Mouse (Mus musculus) midbrain, embryonic 16.5 days (tissue): ENCODE measurements at regions not wholly inside any gene's neighbourhood (a gene's known extent, or its start where the extent isn't known, plus 50 kb on each side); places are given as distances from the start of the nearest gene placed in this dataset.

Experiments used
- ATAC-seq: fragments of 200-750 bp; cut with Nextera tagmentation; 2 replicates; pipeline ENCODE4 v1.8.0; 2017; ENCODE audit warnings: moderate TSS enrichment
- H3K27ac ChIP-seq: fragments of 300-500 bp; sonication (generic); 2 replicates; pipeline ENCODE4 v1.5.1; 2014; ENCODE audit warnings: mild to moderate bottlenecking, low read length, mixed read lengths
- H3K27me3 ChIP-seq: fragments of 300-500 bp; sonication (generic); 2 replicates; pipeline ENCODE4 v1.6.1; 2014; ENCODE audit warnings: low read depth, low read length, mixed read lengths; ENCODE audit not compliant: control insufficient read depth, insufficient read depth
- H3K36me3 ChIP-seq: fragments of 300-500 bp; sonication (generic); 2 replicates; pipeline ENCODE4 v1.6.1; 2014; ENCODE audit warnings: mild to moderate bottlenecking, low read length, moderate library complexity, mixed read lengths; ENCODE audit not compliant: control insufficient read depth, insufficient read depth
- H3K4me1 ChIP-seq: fragments of 300-500 bp; sonication (generic); 2 replicates; pipeline ENCODE4 v1.6.1; 2014; ENCODE audit warnings: mild to moderate bottlenecking, low read length, mixed read lengths; ENCODE audit not compliant: control insufficient read depth, insufficient read depth
- H3K4me2 ChIP-seq: fragments of 300-500 bp; sonication (generic); 2 replicates; pipeline ENCODE4 v1.6.1; 2014; ENCODE audit warnings: mild to moderate bottlenecking, low read length, mixed read lengths
- H3K4me3 ChIP-seq: fragments of 300-500 bp; sonication (generic); 2 replicates; pipeline ENCODE4 v1.5.1; 2014; ENCODE audit warnings: low read depth, mild to moderate bottlenecking, low read length, moderate library complexity, mixed read lengths
- H3K9ac ChIP-seq: fragments of 300-500 bp; sonication (generic); 2 replicates; pipeline ENCODE4 v1.6.1; 2014; ENCODE audit warnings: low read depth, low read length, mixed read lengths
- H3K9me3 ChIP-seq: fragments of 300-500 bp; sonication (generic); replicated peaks from 2 replicates; pipeline ENCODE4 v1.6.1; 2014; ENCODE audit warnings: mild to moderate bottlenecking, low read length, mixed read lengths; ENCODE audit not compliant: control insufficient read depth, poor library complexity, severe bottlenecking
- WGBS: fragments of 180-500 bp; shearing (Covaris S2); extraction: QIAGEN DNeasy Blood & Tissue Kit; methylation state at CpG from one replicate; pipeline ENCODE4 v1.1.7; 2014; 5-methylcytosine and 5-hydroxymethylcytosine counted together

- H3K4me2 ChIP-seq: no peak overlapping the region
- 9% methylated on average over 12 of the region's 12 CpGs for WGBS
Observed at GRCm38 (mm10) chr2:160093078-160093477, 240.9 kb downstream of the Gm826 start.

GRCm38 (mm10) chr2:160085999-160086398 is 248.0 kb downstream of the Gm826 start:
- no peak overlapping the region for H3K9ac ChIP-seq
- no peaks in the 10 kb centered on the region for H3K27me3 ChIP-seq
- no peak overlapping the region for H3K4me3 ChIP-seq
- no peaks in the 10 kb centered on the region for H3K9me3 ChIP-seq
- no peak for ATAC-seq
- no peaks in the 10 kb centered on the region for H3K4me1 ChIP-seq
- no peak overlapping the region for H3K4me2 ChIP-seq
- H3K36me3 ChIP-seq: no peaks in the 10 kb centered on the region
- WGBS: 82% methylated on average over 4 of the region's 4 CpGs
- H3K27ac ChIP-seq: no peak overlapping the region

More at GRCm38 (mm10) chr2:160093078-160093477, 240.9 kb downstream of the Gm826 start:
- ATAC-seq: no peak
- no peaks in the 10 kb centered on the region for H3K36me3 ChIP-seq
- no peak overlapping the region for H3K4me3 ChIP-seq
- no peaks in the 10 kb centered on the region for H3K9me3 ChIP-seq
- no peaks in the 10 kb centered on the region for H3K27me3 ChIP-seq
- no peak overlapping the region for H3K27ac ChIP-seq
- H3K4me1 ChIP-seq: peaks cover 4% of the 10 kb centered on the region; the same call in 1 of the 2 replicates
- no peak overlapping the region for H3K9ac ChIP-seq

- no peaks in the 10 kb centered on the region for H3K9me3 ChIP-seq
- ATAC-seq: no peak
- H3K9ac ChIP-seq: no peak overlapping the region
- H3K4me1 ChIP-seq: no peaks in the 10 kb centered on the region
- no peaks in the 10 kb centered on the region for H3K36me3 ChIP-seq
- H3K4me2 ChIP-seq: no peak overlapping the region
- WGBS: 89% methylated on average over 4 of the region's 4 CpGs
- no peaks in the 10 kb centered on the region for H3K27me3 ChIP-seq
- no peak overlapping the region for H3K4me3 ChIP-seq
- no peak overlapping the region for H3K27ac ChIP-seq
Observed at GRCm38 (mm10) chr2:160083674-160084073, 250.3 kb downstream of the Gm826 start.

GRCm38 (mm10) chr2:160082106-160082653 is 251.8 kb downstream of the Gm826 start:
- Histone ChIP-seq H3K9ac (no peak overlapping the region), H3K36me3 (no peaks in the 10 kb centered on the region), H3K4me1 (no peaks in the 10 kb centered on the region), H3K27ac (no peak overlapping the region), H3K4me3 (no peak overlapping the region), H3K27me3 (no peaks in the 10 kb centered on the region), H3K9me3 (no peaks in the 10 kb centered on the region), H3K4me2 (no peak overlapping the region)
- WGBS: 70% methylated on average over 5 of the region's 5 CpGs
- no peak for ATAC-seq

- Histone ChIP-seq H3K36me3 (no peaks in the 10 kb centered on the region), H3K4me3 (no peak overlapping the region), H3K4me2 (no peak overlapping the region), H3K9ac (no peak overlapping the region), H3K27me3 (no peaks in the 10 kb centered on the region), H3K4me1 (no peaks in the 10 kb centered on the region), H3K27ac (no peak overlapping the region), H3K9me3 (no peaks in the 10 kb centered on the region)
- no peak for ATAC-seq
- 82% methylated on average over 3 of the region's 3 CpGs for WGBS
Observed at GRCm38 (mm10) chr2:160075694-160076093, 258.3 kb downstream of the Gm826 start.

- no peak for ATAC-seq
- H3K9ac ChIP-seq: no peak overlapping the region
- no peak overlapping the region for H3K27ac ChIP-seq
- whole genome bisulfite sequencing: 90% methylated on average over 2 of the region's 2 CpGs
- no peaks in the 10 kb centered on the region for H3K9me3 ChIP-seq
- no peaks in the 10 kb centered on the region for H3K4me1 ChIP-seq
- H3K4me3 ChIP-seq: no peak overlapping the region
- no peaks in the 10 kb centered on the region for H3K36me3 ChIP-seq
- H3K4me2 ChIP-seq: no peak overlapping the region
- no peaks in the 10 kb centered on the region for H3K27me3 ChIP-seq
Observed at GRCm38 (mm10) chr2:160070441-160070840, 263.5 kb downstream of the Gm826 start.

GRCm38 (mm10) chr2:160068772-160069171 is 265.2 kb downstream of the Gm826 start:
- Histone ChIP-seq H3K4me2 (no peak overlapping the region), H3K4me1 (no peaks in the 10 kb centered on the region), H3K27me3 (no peaks in the 10 kb centered on the region), H3K9ac (no peak overlapping the region), H3K27ac (no peak overlapping the region), H3K4me3 (no peak overlapping the region), H3K36me3 (no peaks in the 10 kb centered on the region), H3K9me3 (no peaks in the 10 kb centered on the region)
- no peak for ATAC-seq
- WGBS: 80% methylated on average over 4 of the region's 4 CpGs

GRCm38 (mm10) chr2:160067904-160068303 is 266.1 kb downstream of the Gm826 start:
- H3K27ac ChIP-seq: no peak overlapping the region
- no peak overlapping the region for H3K4me2 ChIP-seq
- no peak overlapping the region for H3K9ac ChIP-seq
- no peaks in the 10 kb centered on the region for H3K27me3 ChIP-seq
- H3K36me3 ChIP-seq: no peaks in the 10 kb centered on the region
- no peaks in the 10 kb centered on the region for H3K9me3 ChIP-seq
- WGBS: 69% methylated on average over 9 of the region's 9 CpGs
- no peak overlapping the region for H3K4me3 ChIP-seq
- no peak for ATAC-seq
- no peaks in the 10 kb centered on the region for H3K4me1 ChIP-seq

GRCm38 (mm10) chr2:160066491-160067303 is 267.3 kb downstream of the Gm826 start:
- Histone ChIP-seq H3K4me1 (no peaks in the 10 kb centered on the region), H3K27ac (no peak overlapping the region), H3K27me3 (no peaks in the 10 kb centered on the region), H3K4me2 (no peak overlapping the region), H3K9me3 (no peaks in the 10 kb centered on the region), H3K4me3 (no peak overlapping the region), H3K9ac (no peak overlapping the region), H3K36me3 (no peaks in the 10 kb centered on the region)
- WGBS: 44% methylated on average over 6 of the region's 6 CpGs
- no peak for ATAC-seq
